Mouse (Mus musculus) liver, adult 2 months (tissue): ENCODE results near the gene Npff.

Experiments
- CTCF ChIP-seq: fragments of 200-500 bp; IDR thresholded peaks from 2 replicates; pipeline ENCODE4 v1.5.1; 2011; ENCODE audit warnings: low read depth, low read length, control low read depth
- POLR2A ChIP-seq: fragments of 200-500 bp; IDR thresholded peaks from 2 replicates; pipeline ENCODE4 v1.6.1; 2011; ENCODE audit warnings: low read length, control low read depth; ENCODE audit not compliant: insufficient read depth; ENCODE audit errors: extremely low read depth

DNA sequence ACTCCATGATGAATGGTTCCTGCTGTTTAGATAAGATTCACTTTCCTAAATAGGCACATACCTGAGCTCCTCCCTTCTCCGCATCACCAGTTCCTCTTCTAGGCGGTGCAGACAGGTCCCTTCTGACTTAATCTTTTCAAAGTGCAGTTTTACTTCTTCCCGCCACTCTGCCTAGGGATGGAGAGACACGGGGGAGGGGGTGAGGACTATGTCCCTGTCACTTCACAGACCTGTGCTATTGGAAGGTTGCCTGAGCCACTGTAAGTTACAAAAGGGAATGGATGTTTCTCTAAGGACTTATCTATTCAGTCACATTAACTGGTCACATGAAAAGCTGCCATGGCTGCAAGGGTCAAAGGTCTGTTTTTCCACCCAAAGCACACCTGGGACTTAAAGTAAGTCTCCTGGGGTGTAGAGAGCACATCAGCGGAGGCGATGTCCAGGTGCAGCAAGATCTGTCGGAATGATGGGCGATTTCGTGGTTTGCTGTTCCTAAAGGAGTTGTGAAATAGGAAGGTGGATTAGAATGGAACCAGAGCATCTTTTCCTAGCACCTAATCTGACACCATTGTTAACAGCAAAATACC, 22.4 kb downstream of the Npff start:
- no peak for TF ChIP-seq CTCF
- no peak for TF ChIP-seq POLR2A
